Mouse (Mus musculus) liver, adult 2 months (tissue): ENCODE measurements around the gene Resp18.

Experiments
- CTCF ChIP-seq: fragments of 200-500 bp; IDR thresholded peaks from 2 replicates; pipeline ENCODE4 v1.5.1; 2011; ENCODE audit warnings: low read depth, low read length, control low read depth
- POLR2A ChIP-seq: fragments of 200-500 bp; IDR thresholded peaks from 2 replicates; pipeline ENCODE4 v1.6.1; 2011; ENCODE audit warnings: low read length, control low read depth; ENCODE audit not compliant: insufficient read depth; ENCODE audit errors: extremely low read depth

DNA sequence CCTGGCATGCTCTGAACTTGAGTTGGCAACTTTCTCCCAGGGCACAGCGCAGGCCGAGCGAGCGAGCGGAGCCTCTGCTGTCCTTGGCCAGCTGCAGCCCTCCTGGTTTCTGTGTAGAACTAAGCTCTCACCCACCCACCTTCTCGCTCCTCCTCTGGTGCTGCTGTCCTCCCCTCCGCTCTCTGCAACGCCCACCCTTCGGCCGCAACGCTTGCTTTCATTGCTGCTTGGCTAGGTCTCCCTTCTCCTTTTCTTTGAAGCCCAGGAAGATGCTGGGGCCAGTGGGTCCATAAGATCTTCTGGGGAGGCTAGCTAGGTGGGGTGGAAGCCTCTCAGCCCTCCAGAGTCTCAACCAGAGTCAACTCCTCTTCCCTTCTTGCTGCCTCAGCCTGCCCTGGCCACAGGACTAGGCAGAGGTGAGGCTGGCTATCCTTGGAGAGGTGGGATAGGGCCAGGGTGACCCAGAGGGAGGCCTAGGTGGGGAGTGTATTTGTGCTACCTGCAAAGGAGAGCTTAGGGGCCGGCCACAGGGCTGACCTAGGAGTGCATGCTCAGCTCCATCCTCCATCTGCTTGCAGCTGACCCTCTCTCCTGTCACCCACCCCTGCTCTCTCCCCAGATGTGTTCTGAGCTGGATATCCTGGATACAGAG is 33.9 kb downstream of the Resp18 start:
- no peak for TF ChIP-seq POLR2A
- TF ChIP-seq CTCF, result no peak
